Mouse (Mus musculus): Measurements from ENCODE around the gene Atxn7l2. TPM values are rescaled to one million over a fixed set of nuclear protein-coding genes. Genes with fewer than 3 reads are reported as not detected.

The Atxn7l2 gene
- total and polyA plus RNA-seq, 3 experiments: 9.1 to 11.8 (median 9.4) TPM

DNA sequence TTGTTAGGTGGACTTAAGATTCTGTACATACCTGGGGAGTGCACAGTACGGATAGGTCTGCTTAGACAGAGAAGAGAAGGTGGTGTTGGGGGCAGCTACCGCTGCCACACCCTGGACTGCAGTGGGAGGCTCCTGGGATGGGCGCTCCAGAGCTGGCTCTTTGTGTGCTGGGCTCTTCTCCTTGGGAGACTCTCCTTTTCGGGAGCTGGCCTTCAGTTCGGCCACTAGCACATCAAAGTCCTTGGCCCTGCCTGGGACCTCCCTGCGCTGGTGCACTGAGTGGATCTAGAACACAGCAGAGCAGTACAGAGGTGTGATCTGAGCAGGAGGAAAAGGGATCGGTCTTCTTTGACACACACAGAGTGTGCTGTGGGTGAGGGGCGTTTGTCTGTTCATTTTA lies 5.1 kb downstream of the Atxn7l2 start:
- DNase-seq: no peak

DNA sequence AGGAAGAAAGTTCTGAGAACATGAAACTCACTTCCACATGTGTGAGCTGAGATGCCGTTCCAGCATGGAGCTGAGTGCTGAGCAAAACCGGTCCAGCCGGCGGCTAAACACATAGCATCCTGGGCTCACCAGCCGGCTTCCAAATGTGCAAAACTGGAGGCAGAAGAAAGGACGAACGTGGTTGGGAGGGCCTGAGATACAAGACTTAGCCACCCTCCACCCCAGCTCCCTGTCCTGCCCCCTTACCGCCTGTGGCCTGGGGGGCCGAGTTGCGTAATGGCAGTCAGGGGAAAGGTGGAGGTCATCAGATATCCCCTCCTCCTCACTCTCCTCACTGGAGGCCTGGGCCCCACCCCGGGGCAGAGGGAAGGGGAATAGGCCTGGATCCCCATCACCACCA lies 6.3 kb downstream of the Atxn7l2 start:
- DNase-seq: no peak

DNA sequence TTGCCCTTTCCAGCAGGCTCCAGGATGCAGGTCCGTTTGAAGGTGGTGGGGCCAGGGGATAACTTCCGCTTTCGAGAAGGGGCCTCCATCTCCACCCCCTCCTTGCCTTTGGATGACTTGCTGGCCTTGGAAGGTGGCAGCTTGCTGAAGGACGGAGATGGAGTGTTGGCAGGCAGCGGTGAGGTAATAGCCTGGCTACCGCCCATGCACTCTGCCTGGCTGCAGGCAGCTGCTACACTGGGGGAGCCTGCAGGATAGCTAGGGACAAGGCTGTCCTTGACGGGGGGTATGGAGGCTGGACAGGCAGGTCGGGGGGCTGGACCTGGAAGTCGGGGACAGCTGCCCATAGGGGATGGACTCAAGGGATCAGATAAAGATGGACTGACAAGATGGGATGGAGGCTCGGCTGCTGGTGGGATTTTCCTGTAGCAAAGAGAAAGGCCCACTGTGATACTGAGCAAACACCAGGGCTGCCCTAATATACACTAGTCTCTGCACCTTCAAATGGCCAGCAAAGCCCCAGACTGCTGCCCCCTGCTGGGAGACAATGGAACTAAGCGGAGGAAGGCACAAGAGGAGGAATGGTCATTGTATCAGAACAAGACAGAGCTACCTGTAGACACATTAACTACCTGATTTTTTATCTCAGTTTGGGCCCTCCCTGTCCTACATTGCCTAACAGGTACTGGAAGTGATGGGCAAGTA lies 7.0 kb downstream of the Atxn7l2 start:
- peak; percentile 90 for DNase-seq

DNA sequence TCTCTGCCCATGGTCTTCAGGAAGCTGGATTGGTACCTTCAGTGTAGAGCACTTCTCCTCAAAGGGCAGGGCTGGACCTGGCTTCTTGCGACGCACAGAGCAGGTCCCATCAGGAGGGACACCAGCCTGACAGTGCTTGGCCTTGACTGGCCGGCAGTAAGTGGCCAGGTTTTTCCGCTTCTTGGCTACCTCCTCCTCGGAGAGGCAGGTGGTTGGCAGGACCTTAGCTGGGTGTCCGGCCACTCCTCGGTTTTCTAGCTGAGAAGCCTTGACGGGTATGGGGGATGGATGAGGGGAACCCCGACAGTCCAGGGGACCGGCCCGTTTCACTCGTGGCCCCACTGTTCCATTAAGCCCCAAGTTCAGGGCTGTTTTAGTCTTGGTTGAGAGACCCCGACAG lies 7.5 kb downstream of the Atxn7l2 start:
- no peak for DNase-seq

DNA sequence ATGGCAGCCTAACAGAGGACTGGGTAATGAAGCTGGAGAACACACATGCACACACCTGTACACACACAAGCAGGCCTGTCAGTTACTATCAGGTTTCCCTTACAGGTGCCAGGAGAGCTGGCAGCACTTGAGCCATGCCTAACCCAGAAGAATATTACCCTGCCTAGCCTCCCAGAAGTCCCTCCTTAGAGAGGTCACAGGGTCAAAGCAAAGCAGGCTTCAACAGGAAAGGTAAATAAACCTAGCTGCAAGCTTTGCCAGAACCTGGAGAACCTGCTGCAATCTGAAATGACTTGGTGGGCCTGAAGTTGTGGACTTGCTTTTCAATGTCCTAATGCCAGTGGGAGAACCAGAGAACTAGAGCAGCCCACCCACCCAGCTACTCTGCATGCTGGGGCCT lies 8.2 kb downstream of the Atxn7l2 start:
- no peak for DNase-seq

DNA sequence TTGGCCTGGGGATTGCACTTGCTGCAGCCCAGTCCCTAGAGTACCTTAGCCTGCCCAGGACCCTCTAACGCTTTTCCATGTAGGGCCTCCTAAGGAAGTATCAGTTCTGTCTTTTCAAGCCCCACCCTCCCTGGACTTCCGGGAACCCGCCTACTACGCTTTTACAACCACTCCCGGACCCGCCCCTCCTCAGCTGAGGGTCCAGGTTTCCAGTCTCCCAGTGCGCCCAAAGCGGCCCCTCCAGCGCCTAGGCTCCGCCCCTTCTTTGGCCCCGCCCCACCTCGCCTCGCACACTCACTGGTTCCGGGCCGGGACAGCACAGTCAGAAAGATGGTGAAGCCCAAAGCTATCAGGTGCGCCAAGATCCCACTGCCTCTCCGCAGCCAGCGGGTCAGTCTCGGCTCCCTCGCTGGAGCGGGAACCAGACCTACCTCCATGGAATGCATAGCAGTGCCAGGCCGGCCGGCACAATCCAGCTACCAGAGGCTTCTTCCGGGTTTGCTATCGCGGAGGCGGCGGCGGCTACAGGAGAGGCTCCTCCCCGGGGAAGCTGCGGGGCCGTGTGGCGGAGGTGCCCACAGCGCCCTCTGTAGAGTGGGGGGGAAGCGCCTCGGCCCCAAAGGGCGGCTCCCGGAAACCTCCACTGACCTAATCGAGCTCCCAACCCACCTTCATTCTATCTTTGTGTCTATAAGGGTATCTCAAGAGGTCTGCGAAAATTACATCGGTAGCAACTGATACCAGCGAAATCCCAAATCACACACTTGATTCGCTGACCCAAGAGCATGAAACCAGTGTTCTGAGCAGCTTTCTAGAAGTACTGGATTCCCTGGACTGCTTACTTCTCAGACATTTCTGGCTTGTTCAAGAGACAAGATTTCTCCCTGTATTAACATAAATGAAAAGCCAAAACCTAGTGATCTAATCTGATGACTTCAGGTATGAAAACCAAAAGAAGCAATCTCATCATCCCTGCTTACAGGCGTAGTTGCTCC lies 10.1 kb downstream of the Atxn7l2 start, which contains the start of gene Cyb561d1:
Gene Cyb561d1, minus strand, starts transcription at position 884 of the 995 bp plus-strand sequence.
- DNase-seq: peak; percentile 97

DNA sequence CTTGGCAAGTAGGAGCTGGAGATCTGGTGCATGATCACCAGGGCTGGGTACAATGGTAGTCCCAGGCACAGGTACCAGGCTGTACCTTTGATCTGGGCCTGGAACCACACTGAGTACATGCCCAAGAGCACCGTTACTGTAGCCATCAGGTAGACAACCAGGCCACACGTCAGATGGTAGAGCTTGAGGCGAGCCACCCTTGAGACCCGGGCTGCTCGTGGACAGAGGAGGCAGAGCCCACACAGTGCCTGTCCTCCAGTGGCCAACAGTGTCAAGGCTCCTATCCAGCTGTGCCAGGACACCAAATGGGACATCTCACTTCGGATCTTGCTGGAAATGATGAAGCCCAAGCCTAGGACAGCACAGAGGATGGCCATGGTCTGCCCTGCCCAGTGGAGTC lies 11.5 kb downstream of the Atxn7l2 start:
- no peak for DNase-seq

DNA sequence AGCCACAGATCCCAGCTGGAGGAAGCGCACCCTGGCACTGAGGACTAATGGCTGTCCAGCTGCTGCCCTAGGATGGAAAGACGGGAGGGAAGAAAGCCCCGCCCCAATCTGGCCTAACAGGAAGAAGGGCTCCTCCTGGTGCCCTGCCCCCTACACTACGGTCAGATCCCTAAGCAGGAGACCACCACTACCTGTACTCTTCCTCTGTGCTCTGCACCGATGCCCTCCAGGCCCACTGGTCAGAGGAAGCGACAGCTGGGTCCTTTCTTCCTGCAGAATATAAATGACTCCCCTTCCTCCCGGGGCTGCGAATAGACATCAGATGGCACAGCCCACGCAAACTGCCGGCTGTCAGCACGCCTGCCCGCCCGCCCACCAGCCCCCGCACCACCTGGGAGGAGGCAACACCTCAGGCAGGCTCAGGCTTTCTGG lies 13.7 kb downstream of the Atxn7l2 start:
- no peak for DNase-seq

DNA sequence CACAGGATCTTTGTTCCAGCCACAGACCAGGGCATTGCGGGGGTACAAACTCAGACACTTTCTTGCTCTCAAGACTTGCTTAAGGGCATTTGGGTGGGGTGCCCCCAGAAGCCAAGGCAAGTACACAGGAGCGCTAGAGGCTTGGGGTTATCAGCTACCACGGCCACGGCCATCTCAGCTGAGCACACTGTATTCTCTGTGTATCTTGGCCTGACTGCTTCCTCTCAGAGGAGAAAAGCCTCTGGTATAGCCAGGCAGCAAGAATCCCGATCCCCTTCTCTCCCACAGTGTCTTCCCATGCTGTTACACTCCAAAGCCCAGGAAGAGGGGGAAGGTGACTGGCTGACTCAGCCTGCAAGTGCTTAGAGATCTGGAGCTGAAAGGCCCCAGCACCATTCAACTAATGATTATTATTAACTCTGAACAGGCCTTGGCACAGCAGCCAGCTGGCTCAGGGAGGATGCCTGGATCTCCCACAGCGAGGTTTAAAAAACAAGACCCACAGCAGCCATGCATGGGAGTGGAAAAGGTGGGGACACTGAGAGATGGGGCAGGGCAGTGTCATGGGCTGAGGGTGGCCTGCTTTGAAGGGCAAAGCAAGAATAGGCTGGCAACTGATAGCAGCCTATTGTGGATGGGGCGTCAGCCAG lies 14.7 kb downstream of the Atxn7l2 start:
- DNase-seq: no peak

DNA sequence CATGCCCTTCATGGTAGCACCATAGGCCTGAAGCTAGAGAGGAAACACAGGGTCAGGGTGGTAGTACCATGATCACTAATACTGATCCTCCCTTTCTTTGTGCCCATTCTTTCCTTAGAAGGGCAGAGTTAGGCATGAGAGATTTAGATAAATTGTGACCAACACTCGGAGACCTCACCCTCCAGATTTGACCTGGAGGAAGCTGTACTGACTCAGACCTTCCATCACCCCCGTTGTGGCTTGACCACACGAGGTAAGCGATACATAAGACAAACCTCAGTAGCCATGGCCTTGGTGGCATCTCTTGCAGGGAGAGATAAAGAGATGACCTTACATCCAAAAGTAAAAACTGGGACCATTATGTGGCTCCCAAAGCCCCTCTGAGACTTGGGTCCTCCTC lies 15.4 kb downstream of the Atxn7l2 start:
- no peak for DNase-seq

DNA sequence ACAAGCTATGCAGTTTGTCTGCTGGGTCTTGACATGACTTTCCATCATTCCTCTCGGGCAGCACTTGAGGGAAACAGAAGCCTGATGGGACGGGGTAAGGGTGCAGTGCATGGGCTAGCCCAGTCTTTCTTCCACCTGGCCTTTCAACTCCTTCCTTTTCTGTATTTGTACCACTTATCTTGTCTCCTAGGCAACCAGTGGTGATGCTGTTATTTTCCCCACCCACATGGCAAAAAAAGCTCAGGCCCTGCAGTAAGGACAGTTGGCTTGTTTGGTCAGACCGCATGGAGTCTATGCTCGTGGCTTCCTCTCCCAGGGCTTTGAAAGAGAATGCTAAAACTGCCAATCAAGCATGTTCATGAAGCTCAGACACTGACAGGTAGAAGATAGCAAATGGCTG lies 17.0 kb downstream of the Atxn7l2 start:
- no peak for DNase-seq

DNA sequence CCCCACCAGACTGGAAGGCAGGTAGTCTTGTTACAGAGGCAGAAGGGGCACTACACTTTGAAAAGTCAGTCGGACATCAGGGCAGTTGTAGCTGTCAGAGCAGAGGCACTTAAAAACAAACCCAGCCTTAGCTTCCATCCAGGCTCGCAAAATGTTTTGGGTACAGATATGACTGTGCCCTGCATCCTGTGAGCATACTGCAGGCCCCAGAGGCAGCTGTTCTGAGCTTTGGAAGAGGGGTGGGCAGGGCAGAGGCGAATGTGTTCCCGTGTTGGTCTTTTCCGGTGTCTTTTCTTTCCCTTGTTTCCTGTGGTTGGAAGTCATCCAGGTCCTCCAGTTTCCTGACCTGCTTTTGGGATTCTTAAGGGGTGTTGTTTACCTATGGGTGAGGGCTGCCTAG lies 20.8 kb downstream of the Atxn7l2 start:
- DNase-seq: no peak

DNA sequence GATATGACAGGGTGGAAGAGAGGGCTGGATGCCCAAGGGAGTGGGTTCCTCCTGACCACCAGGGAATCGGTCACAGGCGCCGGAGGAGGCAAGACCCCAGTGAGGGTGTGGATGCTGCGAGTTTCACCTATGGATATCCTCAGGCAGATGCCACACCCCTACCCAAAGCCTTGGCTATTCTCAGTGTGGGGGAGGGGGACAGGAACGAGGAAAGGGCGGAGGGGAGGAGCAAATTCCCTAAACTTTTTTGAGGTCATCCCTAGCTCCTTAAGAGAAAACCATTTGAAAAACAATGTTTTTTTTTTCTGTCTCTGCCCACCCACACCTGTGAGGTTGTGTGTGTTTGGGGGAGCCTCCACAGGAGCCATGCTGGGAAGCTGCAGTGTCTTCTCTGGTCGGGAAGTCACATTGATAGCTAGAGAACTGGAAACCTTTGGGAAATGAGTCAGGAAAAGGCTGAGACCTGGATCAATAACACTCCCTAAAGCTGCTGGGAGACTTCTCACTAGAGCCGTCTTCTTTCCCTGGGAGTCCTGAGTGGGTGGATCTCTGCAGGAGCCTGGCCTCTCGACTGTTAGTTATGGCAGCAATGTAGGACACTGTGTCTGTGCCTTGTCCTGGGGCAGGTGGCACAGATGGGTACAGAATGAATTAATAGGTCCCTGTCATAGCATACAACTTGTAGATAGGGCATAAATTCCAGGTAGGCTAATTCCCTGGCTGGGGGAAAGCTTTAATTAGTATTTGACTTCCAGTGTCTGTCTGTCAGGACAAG lies 21.8 kb downstream of the Atxn7l2 start:
- DNase-seq: no peak

DNA sequence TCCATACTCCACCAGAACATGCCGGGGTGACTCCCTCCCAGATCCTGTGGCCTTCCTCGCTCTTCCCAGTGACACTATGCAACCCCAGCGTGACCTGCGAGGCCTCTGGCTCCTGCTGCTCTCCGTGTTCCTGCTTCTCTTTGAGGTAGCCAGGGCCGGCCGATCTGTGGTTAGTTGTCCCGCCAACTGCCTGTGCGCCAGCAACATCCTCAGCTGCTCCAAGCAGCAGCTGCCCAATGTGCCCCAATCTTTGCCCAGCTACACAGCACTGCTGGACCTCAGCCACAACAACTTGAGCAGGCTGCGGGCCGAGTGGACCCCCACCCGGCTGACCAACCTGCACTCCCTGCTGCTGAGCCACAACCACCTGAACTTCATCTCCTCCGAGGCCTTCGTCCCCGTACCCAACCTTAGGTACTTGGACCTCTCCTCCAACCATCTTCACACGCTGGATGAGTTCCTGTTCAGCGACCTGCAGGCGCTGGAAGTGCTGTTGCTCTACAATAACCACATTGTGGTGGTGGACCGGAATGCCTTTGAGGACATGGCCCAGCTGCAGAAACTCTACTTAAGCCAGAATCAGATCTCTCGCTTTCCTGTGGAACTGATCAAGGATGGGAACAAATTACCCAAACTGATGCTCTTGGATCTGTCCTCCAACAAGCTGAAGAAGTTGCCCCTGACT lies 23.5 kb downstream of the Atxn7l2 start:
- DNase-seq: no peak

DNA sequence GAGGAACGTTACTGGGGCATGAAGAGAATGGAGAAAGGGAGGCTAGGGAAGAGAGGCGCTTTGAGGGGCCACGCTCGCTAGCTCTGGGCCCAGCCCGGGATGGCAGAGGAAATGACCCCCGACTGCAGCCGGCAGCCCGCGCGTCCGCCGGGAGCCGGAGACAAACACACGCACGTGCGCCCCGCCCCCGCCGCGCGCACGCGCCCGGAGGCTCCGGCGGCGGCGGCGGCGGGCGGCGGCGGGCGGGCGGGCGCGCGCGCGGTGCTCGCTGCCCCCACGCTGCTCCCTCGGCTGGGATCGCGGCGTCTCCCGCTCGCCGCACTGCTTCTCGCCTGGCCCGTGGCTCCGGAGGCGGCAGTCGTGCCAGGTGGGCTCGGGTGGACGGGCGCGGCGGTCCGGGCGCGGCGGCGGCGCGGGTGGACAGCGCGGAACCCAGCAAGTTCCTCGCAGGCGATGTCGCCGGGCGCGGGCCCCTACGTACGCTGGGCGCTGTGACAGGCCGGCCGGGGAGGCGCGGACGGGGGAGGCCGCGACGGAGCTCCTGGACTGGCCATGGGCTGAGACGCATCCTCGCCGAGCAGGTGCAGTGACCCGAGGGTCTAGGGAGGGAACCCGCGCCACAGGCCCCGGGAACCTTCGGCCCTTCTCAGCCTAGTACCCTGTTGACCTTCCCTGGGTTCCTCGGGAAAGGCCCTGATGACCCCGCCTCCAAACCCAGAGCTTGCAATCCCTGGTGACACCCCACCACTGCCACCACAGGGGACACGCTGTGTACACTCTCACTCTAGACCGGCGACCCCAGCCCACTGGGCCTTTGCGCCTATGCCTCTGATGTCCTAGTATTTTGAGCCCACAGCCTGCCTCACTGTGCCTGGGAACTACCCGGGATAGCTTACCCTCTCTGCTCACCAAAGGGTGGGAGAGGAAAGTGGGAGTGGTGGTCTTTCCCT lies 24.4 kb downstream of the Atxn7l2 start, which contains the start of gene Amigo1:
Gene Amigo1, plus strand, starts transcription at position 238 of the 950 bp plus-strand sequence.
- peak; percentile 84 for DNase-seq

DNA sequence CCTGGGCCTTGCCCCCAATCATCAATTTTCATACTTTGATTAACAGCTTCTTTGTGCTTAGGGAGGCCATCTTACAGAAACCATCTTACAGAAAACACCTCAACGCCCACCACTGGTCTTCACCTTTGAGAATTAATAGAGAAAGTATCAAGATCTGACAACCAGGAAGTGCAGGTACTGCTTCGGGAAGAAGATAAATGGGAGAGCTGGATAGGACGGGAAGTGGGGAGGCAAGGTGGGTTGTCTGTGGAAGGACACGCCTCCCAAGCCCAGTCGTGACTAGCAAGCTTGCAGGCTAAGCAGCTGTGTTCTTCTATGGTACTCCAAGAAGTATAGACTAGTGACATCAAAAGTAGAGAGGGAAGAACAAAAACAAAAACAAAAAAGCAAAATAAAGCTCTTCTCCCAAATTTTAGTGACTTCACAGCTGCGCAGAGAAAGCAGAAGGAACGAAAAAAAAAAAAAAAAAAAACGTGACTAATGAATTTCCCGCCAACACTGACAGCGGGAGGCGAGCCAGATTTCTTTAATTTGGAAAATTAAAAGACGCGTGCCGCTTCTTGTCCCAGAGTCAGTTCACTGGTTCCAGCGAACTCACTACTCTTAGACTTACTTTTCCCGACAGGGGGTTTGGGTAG lies 25.2 kb downstream of the Atxn7l2 start:
- no peak for DNase-seq

DNA sequence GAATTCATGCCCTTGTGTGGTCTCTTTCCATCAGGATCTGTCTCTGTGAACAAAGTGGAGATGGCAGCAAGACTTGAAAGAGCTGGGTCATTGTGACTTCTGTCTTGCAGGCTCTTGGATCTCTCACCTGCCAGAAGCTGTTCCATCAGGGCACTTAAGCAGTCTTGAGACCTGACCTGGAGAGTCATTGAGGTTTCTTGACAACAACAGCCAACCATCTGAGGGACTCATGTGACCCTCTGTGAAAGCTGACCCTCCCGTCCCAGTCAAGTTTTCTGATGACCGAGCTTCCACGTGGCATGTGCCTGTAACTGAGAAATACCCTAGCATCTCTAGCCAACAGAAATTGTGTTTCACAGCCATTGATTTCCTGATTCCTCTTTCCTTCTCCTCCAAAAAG lies 26.0 kb downstream of the Atxn7l2 start:
- DNase-seq: no peak

DNA sequence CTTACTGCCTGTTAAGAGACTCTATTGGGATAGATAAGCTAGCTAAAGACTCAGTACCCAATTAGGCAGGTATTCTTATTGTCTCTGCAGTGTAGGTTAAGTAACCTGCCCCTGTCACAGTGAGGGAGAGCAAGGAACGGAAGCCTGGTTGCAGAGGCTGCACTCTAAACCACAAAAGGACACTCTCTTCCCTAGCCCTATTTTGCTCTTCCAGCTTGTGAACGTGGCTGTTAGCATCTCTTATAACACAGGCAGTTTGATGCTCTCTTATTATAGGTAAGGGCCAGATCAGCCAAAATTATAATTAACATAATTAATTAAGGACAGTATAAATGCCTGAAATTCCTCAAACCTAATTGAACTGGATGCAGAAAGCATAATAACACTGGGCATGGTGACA lies 30.2 kb downstream of the Atxn7l2 start:
- DNase-seq: no peak

Measured in adrenal gland, adult 2 months (tissue).